Mouse (Mus musculus): ENCODE measurements around the gene Osgin1.

- no peak for TF ChIP-seq CTCF (IDR thresholded peaks at IDR 0.05; ENCODE audit: low read depth)
- no peak for TF ChIP-seq EP300 (IDR thresholded peaks at IDR 0.05; ENCODE audit: low read depth)
Observed at GRCm38 (mm10) chr8:119428766-119429327, 5.1 kb upstream of the Osgin1 start.

Measured in liver, embryonic 14.5 days (tissue).